Mouse (Mus musculus) heart, embryonic 11.5 days (tissue): ENCODE data around the gene Cplx2. TPM values are rescaled to one million over a fixed set of nuclear protein-coding genes. Genes with fewer than 3 reads are reported as not detected.

Experiments used
- ATAC-seq: fragments of 200-750 bp; cut with Nextera tagmentation; replicated peaks from 2 replicates; pipeline ENCODE4 v1.8.0; 2017; ENCODE audit warnings: moderate library complexity; ENCODE audit not compliant: insufficient number of reproducible peaks, low FRiP score, low TSS enrichment
- H3K27ac ChIP-seq: fragments of 300-500 bp; sonication (generic); 2 replicates; pipeline ENCODE4 v1.5.1; 2014; ENCODE audit warnings: mild to moderate bottlenecking, low read depth, low read length
- H3K27me3 ChIP-seq: fragments of 300-500 bp; sonication (generic); 2 replicates; pipeline ENCODE4 v1.6.1; 2014; ENCODE audit warnings: mild to moderate bottlenecking, low read length, mixed read lengths; ENCODE audit not compliant: control insufficient read depth, insufficient read depth
- H3K36me3 ChIP-seq: fragments of 300-500 bp; sonication (generic); 2 replicates; pipeline ENCODE4 v1.6.1; 2014; ENCODE audit warnings: mild to moderate bottlenecking, low read length, moderate library complexity, mixed read lengths; ENCODE audit not compliant: control insufficient read depth, insufficient read depth
- H3K4me1 ChIP-seq: fragments of 300-500 bp; sonication (generic); 2 replicates; pipeline ENCODE4 v1.6.1; 2014; ENCODE audit warnings: low read length; ENCODE audit not compliant: control insufficient read depth, insufficient read depth
- H3K4me2 ChIP-seq: fragments of 300-500 bp; sonication (generic); 2 replicates; pipeline ENCODE4 v1.6.1; 2014; ENCODE audit warnings: mild to moderate bottlenecking, moderate library complexity
- H3K4me3 ChIP-seq: fragments of 300-500 bp; sonication (generic); 2 replicates; pipeline ENCODE4 v1.5.1; 2014; ENCODE audit warnings: low read depth, low read length
- H3K9ac ChIP-seq: fragments of 300-500 bp; sonication (generic); 2 replicates; pipeline ENCODE4 v1.6.1; 2014; ENCODE audit warnings: mild to moderate bottlenecking, low read depth, low read length, moderate library complexity
- H3K9me3 ChIP-seq: fragments of 300-500 bp; sonication (generic); replicated peaks from 2 replicates; pipeline ENCODE4 v1.6.1; 2016; ENCODE audit warnings: low read length; ENCODE audit not compliant: control insufficient read depth
- WGBS: fragments of 180-500 bp; shearing (Covaris S2); extraction: QIAGEN DNeasy Blood & Tissue Kit; methylation state at CpG from one replicate; pipeline ENCODE4 v1.1.7; 2014; ENCODE audit not compliant: insufficient replicate concordance; 5-methylcytosine and 5-hydroxymethylcytosine counted together
- polyA plus RNA-seq: library from polyadenylated mRNA; unstranded; fragments of >200 nt; fragmentation: Nextera tagmentation; extraction: Ambion mirVana; gene quantifications from 2 replicates; pipeline ENCODE4 v1.2.1, GENCODE M21; 2014

Gene Cplx2
- polyA plus RNA-seq, 1 experiment from 2014 or later = 3.0 TPM

- WGBS = 64% methylated on average over 10 of the region's 10 CpGs
- Histone ChIP-seq H3K4me3 (no peak overlapping the region), H3K9ac (no peak overlapping the region), H3K36me3 (no peaks in the 10 kb centered on the region), H3K27ac (no peak overlapping the region), H3K9me3 (no peaks in the 10 kb centered on the region), H3K4me1 (no peaks in the 10 kb centered on the region; the same call in 1 of the 2 replicates), H3K4me2 (no peak overlapping the region), H3K27me3 (no peaks in the 10 kb centered on the region)
- ATAC-seq = no peak
Observed at GRCm38 (mm10) chr13:54426781-54427655, 55.9 kb downstream of the Cplx2 start.

- Histone ChIP-seq H3K4me2 (no peak overlapping the region), H3K9me3 (no peaks in the 10 kb centered on the region)
- WGBS = 71% methylated on average over 3 of the region's 3 CpGs
Observed at GRCm38 (mm10) chr13:54428771-54429170, 57.6 kb downstream of the Cplx2 start.

GRCm38 (mm10) chr13:54430051-54430450 lies 58.9 kb downstream of the Cplx2 start:
- H3K27me3 ChIP-seq = no peaks in the 10 kb centered on the region
- no peaks in the 10 kb centered on the region; the same call in 1 of the 2 replicates for H3K4me1 ChIP-seq
- no peaks in the 10 kb centered on the region for H3K9me3 ChIP-seq
- no peak for ATAC-seq
- H3K4me2 ChIP-seq = no peak overlapping the region
- 38% methylated on average over 2 of the region's 2 CpGs for WGBS
- H3K36me3 ChIP-seq = no peaks in the 10 kb centered on the region
- H3K27ac ChIP-seq = no peak overlapping the region
- no peak overlapping the region for H3K9ac ChIP-seq
- no peak overlapping the region for H3K4me3 ChIP-seq

More at GRCm38 (mm10) chr13:54428771-54429170, 57.6 kb downstream of the Cplx2 start:
- no peaks in the 10 kb centered on the region for H3K27me3 ChIP-seq
- no peak overlapping the region for H3K27ac ChIP-seq
- H3K4me1 ChIP-seq = no peaks in the 10 kb centered on the region; the same call in 1 of the 2 replicates
- H3K9ac ChIP-seq = no peak overlapping the region
- ATAC-seq = no peak
- H3K36me3 ChIP-seq = no peaks in the 10 kb centered on the region
- no peak overlapping the region for H3K4me3 ChIP-seq

GRCm38 (mm10) chr13:54431161-54431560 lies 60.0 kb downstream of the Cplx2 start:
- Histone ChIP-seq H3K27ac (no peak overlapping the region), H3K36me3 (no peaks in the 10 kb centered on the region), H3K4me2 (no peak overlapping the region), H3K9me3 (no peaks in the 10 kb centered on the region), H3K4me1 (no peaks in the 10 kb centered on the region), H3K4me3 (no peak overlapping the region), H3K27me3 (no peaks in the 10 kb centered on the region), H3K9ac (no peak overlapping the region)
- no peak for ATAC-seq
- WGBS = 84% methylated on average over 9 of the region's 9 CpGs

Other genes starting within 250 kb of the Cplx2 start
- gene Hrh2, start 179.2 kb upstream of the Cplx2 start, polyA plus RNA-seq = 0.04 and 0.10 TPM in 2 replicates
- gene Thoc3, start 97.5 kb downstream of the Cplx2 start, polyA plus RNA-seq = 98.8 and 99.7 TPM in 2 replicates
- 7.0 and 7.6 TPM in 2 replicates for gene Simc1, start 132.4 kb downstream of the Cplx2 start, polyA plus RNA-seq
- 126 and 137 TPM in 2 replicates for gene 4833439L19Rik, start 194.1 kb downstream of the Cplx2 start, polyA plus RNA-seq
- gene Arl10, start 203.7 kb downstream of the Cplx2 start, polyA plus RNA-seq = 17.6 and 18.4 TPM in 2 replicates
- 61.8 and 65.6 TPM in 2 replicates for gene Nop16, start 218.7 kb downstream of the Cplx2 start, polyA plus RNA-seq
- 225 and 241 TPM in 2 replicates for gene Higd2a, start 218.9 kb downstream of the Cplx2 start, polyA plus RNA-seq
- 38.6 and 39.5 TPM in 2 replicates for gene Cltb, start 240.0 kb downstream of the Cplx2 start, polyA plus RNA-seq